Mouse (Mus musculus) thymus, postnatal 0 days (tissue): ENCODE results near the gene Serpinb6d. TPM values are rescaled to one million over a fixed set of nuclear protein-coding genes. Genes with fewer than 3 reads are reported as not detected.

Source experiments
- DNase-seq: peaks from one replicate; pipeline ENCODE4 v3.0.0-alpha.2; 2015; ENCODE audit warnings: low spot score
- polyA plus RNA-seq: library from polyadenylated mRNA; unstranded; fragments of >200 nt; fragmentation: Nextera tagmentation; extraction: Ambion mirVana; gene quantifications from 2 replicates; pipeline ENCODE4 v1.2.1, GENCODE M21; 2015

Gene Serpinb6d
- not detected in 2 replicates for polyA plus RNA-seq

DNA sequence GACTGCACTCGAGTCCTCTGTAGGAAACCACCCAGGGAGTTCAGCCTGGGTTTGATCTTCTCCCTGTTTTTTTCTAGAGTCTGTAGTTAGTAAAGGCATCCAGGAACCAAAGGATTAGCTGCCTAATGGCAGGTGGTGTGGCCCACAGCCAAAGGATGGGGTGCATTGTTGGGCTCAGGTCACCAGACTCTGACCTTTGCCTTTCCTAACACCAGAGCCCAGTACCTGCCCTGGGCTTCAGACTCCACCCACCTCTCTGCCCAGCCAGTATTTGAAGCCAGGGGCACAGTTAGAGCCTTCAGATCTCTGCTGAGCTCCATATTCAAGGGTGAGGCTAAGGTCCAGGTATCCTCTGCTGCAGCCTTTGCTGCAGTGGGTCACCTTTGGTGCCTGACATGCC lies at the start of gene Serpinb6d:
Gene Serpinb6d (plus strand): TSS at position 301 of the 400 bp plus-strand sequence.
- no peak for DNase-seq

DNA sequence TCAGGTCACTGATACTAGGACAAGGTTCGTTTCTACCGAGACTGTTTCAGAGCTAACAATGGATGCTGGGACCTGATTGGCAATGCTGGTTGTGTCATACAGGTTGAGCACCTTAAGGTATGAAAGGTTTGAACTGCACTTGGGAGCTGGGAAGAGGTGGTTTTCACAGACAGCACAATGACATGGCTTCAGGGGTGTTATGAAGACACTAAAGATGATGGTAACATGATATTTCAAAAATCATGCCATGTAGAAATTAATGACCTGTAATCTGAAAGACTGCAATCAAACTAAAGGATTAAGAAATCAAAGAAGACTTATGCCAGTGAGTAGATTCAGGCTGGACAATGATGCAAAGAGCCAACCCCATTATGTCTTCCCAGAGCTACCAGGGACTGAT lies 38.3 kb upstream of the Serpinb6d start:
- no peak for DNase-seq

DNA sequence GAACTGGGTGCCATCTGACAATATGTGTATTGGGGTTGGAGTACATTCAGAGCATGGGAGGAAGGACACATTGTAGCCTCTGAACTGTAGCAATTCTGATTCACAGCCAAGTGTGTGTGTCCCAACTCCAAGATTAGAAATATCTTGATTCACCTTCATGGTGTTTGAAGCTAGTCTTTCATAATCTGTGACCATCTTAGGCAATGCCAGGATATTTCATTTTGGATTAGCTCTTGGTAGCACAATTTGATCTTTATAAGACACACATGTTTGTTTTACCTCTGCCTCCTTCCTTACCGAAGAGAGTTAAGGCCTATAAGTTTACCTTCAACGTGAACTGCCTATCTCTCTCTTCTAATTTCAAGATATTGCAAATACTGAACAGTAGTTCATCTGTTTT lies 18.7 kb upstream of the Serpinb6d start:
- DNase-seq, result no peak

DNA sequence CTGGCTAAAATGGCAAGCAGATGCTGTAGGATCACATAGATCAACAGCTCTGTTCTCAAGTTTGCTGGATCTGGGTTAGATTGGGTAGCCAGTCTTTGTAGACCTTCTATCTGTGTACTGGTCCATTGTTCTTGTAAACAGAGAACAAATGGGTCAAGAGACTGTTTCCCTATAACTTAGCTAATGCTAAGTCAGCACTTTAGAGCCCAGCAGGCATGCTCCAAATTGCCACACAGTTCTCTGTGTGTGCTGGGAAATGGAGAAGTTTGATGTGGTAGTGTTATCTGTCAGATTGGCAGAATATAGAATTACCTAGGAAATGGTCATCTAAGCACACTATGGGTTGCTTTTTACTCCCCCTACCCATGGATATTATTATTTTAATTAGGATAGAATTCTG lies 1.3 kb downstream of the Serpinb6d start:
- no peak for DNase-seq

DNA sequence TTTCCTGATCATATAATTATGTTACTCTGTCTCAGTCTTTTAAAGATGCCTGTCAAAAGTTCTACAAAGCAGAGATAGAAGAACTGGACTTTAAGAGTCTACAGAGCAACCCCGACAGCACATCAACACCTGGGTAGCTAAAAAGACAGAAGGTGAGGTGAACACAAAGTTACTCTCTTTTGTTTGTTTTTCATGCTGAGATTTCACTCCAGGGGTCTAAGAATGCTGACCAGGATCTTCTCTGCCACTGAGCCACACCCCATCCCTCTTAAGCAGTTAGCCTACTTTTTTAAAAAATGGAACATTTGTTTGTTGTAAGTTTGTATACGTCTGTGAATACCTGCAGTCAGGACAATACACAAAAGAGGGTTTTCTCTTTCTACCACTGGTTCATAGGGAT lies 59.1 kb downstream of the Serpinb6d start:
- DNase-seq, result no peak

Other genes starting within 250 kb of the Serpinb6d start
- gene Serpinb9g, start 176.6 kb upstream of the Serpinb6d start, polyA plus RNA-seq, result not detected in 2 replicates
- gene Serpinb6e, start 182.0 kb downstream of the Serpinb6d start, polyA plus RNA-seq, result not detected in 2 replicates
- gene Serpinb6c, start 244.3 kb downstream of the Serpinb6d start, polyA plus RNA-seq, result 1.3 and 1.6 TPM in 2 replicates